Mouse (Mus musculus): ENCODE measurements around the gene Pwp1. TPM values are rescaled to one million over a fixed set of nuclear protein-coding genes. Genes with fewer than 3 reads are reported as not detected.
"Not testable (repeated sequence)": the region's sequence is repeated elsewhere in the genome, so short reads cannot be mapped to it uniquely, and the experiment has no call there.

Pwp1 gene
- 58.1 and 59.6 TPM in 2 replicates for polyA plus RNA-seq (2016; fragmentation: Nextera tagmentation; extraction: Ambion mirVana)

DNA sequence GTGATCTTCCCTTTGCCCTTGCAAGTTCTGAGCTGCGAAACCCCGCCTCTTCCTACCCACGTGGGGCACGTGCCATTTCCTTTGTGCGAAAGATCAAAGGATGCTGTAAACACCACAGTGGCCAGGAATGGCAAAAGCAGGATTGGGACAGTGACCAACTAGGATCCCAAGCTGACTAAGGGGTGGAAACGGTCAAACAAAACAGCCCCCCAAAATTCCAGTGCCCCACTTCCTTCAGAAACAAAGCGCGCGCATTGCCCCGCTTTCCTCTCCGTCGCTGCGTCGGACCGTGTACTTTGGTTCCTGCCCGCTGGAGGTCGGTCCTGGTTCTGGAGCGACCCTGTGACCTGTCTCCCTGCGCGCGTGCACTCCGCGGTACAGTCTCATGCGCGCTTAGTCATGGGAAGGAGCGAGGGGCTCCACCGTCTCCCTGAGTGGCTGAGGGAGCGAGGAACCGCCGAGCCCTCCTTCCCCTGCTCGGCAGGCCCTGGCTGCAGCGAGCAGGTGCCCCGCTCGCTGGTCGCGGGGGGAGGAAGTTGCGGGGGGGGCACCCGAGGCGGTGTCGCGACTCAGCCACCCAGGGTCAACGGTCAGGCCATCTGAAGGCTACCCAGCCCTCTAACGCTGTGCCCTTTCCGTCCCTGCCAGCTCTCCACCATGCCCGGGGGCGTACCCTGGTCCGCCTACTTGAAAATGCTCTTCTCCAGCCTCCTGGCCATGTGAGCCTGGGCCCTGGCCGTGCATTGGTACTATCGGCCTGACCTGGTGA lies at the start of gene Pwp1:
Gene Pwp1, plus strand, starts transcription at position 410 of the 769 bp plus-strand sequence.
- H3K4me2 ChIP-seq: peak within 1 kb of the TSS; percentile 70
- peak; percentile 63 for ATAC-seq
- peak within 1 kb of the TSS; percentile 48 for H3K9ac ChIP-seq
- peak within 1 kb of the TSS; percentile 50 for H3K4me3 ChIP-seq
- H3K4me1 ChIP-seq; H3K9me3 ChIP-seq (replicated peaks); H3K36me3 ChIP-seq; H3K27ac ChIP-seq; H3K27me3 ChIP-seq (replicated peaks): not testable (repeated sequence)
- WGBS (ENCODE audit: insufficient replicate concordance): 5% methylated on average over 48 of the region's 49 CpGs

GRCm38 (mm10) chr10:85822143-85822696 lies 7.1 kb upstream of the Pwp1 start:
- not testable (repeated sequence) for H3K9me3 ChIP-seq (replicated peaks); H3K4me2 ChIP-seq; H3K4me1 ChIP-seq; H3K36me3 ChIP-seq; H3K27ac ChIP-seq; H3K9ac ChIP-seq; H3K4me3 ChIP-seq; ATAC-seq; H3K27me3 ChIP-seq (replicated peaks)
- WGBS (ENCODE audit: insufficient replicate concordance): 60% methylated on average over 1 of the region's 3 CpGs

DNA sequence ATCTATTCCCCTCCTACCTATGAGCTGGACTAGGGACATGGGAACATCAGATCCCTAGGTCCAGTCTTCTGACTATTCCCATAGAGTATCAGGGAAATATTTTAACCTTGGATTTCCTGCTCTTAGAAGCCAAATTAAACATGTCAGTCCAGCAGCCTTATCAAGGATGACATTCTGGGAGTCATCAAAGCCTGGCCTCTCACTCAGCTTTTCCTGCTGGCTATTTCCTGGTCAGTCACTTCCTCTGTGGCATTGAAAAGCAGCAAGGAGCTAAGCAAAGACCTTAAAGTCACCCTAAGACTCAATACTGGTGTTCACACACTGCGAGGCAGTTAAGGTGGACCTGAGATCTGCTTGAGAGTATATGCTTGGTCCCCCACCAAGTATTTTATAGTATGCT lies 5.5 kb upstream of the Pwp1 start:
- H3K4me1 ChIP-seq; H3K27me3 ChIP-seq (replicated peaks); H3K9me3 ChIP-seq (replicated peaks); H3K9ac ChIP-seq; H3K4me3 ChIP-seq; ATAC-seq; H3K36me3 ChIP-seq; H3K4me2 ChIP-seq; H3K27ac ChIP-seq: not testable (repeated sequence)
- WGBS (ENCODE audit: insufficient replicate concordance): 47% methylated on average over 1 of the region's 1 CpGs

DNA sequence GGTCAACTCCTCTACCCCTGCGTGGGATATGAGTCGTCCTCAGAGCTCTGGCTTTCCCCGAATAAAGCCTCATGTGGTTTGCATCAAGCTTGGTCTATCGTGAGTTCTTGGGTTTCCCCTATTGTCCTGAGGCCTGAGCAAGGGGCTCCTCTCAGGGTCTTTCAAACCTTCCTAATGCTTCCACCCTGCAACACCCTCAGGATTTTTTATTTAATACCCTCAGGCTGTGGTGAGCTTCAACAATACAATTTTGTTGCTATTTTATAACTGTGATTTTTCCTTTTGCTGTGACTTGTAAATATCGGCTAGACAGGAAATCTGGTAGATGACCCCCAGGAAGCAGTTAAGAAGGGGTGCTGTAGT lies 591 bp upstream of the Pwp1 start:
- not testable (repeated sequence) for H3K9ac ChIP-seq; H3K9me3 ChIP-seq (replicated peaks); ATAC-seq; H3K4me3 ChIP-seq; H3K27ac ChIP-seq; H3K4me1 ChIP-seq; H3K27me3 ChIP-seq (replicated peaks); H3K36me3 ChIP-seq
- H3K4me2 ChIP-seq: peak overlapping the region; percentile 70
- WGBS (ENCODE audit: insufficient replicate concordance): 57% methylated on average over 5 of the region's 5 CpGs

- 51% methylated on average over 4 of the region's 4 CpGs for WGBS (ENCODE audit: insufficient replicate concordance)
- Histone ChIP-seq H3K4me3 (no peak overlapping the region), H3K9ac (no peak overlapping the region), H3K4me2 (no peak overlapping the region), H3K9me3 (replicated peaks) (no peaks in the 10 kb centered on the region), H3K36me3 (no peaks in the 10 kb centered on the region), H3K27me3 (replicated peaks) (no peaks in the 10 kb centered on the region), H3K27ac (no peak overlapping the region), H3K4me1 (no peaks in the 10 kb centered on the region)
- no peak for ATAC-seq
Observed at GRCm38 (mm10) chr10:85846105-85846862, 17.0 kb downstream of the Pwp1 start.

DNA sequence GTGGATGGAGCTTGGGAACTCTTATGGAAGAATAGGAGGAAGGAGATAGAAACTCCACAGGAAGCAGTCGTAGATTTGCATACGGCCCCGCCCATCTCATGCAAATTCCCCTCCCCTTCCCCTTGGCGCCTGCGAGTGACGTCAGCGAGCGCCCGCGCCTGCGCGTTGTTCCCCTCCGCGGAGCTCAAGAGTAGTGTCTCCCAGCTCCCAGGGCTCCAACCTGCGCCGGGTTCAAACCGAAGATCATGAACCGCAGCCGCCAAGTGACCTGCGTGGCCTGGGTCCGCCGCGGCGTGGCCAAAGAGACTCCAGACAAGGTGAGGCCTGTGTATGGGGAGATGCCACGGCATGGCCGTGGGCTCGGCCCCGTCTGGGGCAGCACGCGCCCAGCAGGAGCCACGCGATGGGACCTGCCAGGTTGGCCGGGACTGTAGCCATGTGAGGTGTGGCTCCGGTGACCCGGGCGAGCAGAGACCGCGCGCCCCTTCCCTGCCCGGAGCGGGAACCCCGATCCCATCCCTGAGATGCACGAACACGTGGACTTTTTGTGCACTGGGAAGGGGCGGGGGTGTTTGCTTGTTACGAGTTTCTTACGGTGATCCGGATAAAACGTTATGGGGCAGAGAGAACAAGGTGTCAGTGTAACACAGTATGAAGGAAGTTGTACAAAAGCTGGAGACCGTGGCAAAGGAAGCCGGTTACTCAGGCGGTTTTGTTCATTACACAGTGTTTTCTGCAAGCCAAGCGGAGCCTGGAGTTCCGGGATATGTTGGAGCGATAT lies 42.6 kb downstream of the Pwp1 start:
- no peaks in the 10 kb centered on the region for H3K27me3 ChIP-seq (replicated peaks)
- 1% methylated on average over 55 of the region's 55 CpGs for WGBS (ENCODE audit: insufficient replicate concordance)
- H3K4me1 ChIP-seq: peaks cover 16% of the 10 kb centered on the region
- peak overlapping the region; percentile 91 for H3K4me3 ChIP-seq
- peak overlapping the region; percentile 78 for H3K27ac ChIP-seq
- ATAC-seq: peak; percentile 93
- H3K9ac ChIP-seq: peak overlapping the region; percentile 83
- H3K4me2 ChIP-seq: peak overlapping the region; percentile 89
- H3K9me3 ChIP-seq (replicated peaks): no peaks in the 10 kb centered on the region
- peaks cover 31% of the 10 kb centered on the region for H3K36me3 ChIP-seq

- H3K36me3 ChIP-seq: peaks cover 36% of the 10 kb centered on the region
- H3K4me1 ChIP-seq: peaks cover 16% of the 10 kb centered on the region
- H3K9me3 ChIP-seq (replicated peaks): no peaks in the 10 kb centered on the region
- no peaks in the 10 kb centered on the region for H3K27me3 ChIP-seq (replicated peaks)
- H3K27ac ChIP-seq: peak overlapping the region; percentile 78; the same call in 1 of the 2 replicates
- WGBS (ENCODE audit: insufficient replicate concordance): 4% methylated on average over 5 of the region's 5 CpGs
- H3K4me2 ChIP-seq: peak overlapping the region; percentile 89
- H3K9ac ChIP-seq: peak overlapping the region; percentile 83
- peak; percentile 26; the same call in 1 of the 2 replicates for ATAC-seq
- peak overlapping the region; percentile 91 for H3K4me3 ChIP-seq
Observed at GRCm38 (mm10) chr10:85872479-85872773, 43.1 kb downstream of the Pwp1 start.

- Histone ChIP-seq H3K4me3 (no peak overlapping the region), H3K4me2 (no peak overlapping the region), H3K9me3 (replicated peaks) (no peaks in the 10 kb centered on the region), H3K4me1 (peaks cover 16% of the 10 kb centered on the region), H3K9ac (no peak overlapping the region), H3K27ac (no peak overlapping the region), H3K36me3 (peaks cover 52% of the 10 kb centered on the region), H3K27me3 (replicated peaks) (no peaks in the 10 kb centered on the region)
- WGBS (ENCODE audit: insufficient replicate concordance): 80% methylated on average over 13 of the region's 13 CpGs
- ATAC-seq: no peak
Observed at GRCm38 (mm10) chr10:85873861-85874544, 44.7 kb downstream of the Pwp1 start.

DNA sequence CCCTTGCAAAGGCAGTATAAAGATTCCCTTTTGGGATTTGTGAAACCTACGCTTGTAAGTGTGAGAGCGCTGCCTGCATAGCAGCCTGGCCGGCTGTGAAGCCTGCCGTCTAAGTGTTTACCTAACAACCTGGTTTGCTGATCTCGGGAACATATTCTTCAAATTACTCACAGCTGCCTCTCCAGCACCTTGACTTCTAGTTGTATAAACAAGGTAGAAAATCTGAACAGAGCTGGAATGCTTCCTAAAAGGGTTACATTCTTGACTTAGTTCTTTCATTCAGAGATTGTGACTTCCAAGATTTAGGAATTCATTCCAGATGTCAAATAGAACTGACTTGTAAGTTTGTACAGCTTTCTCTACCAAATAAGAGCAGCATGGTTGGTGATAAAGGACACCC lies 46.5 kb downstream of the Pwp1 start:
- H3K27me3 ChIP-seq (replicated peaks): no peaks in the 10 kb centered on the region
- WGBS (ENCODE audit: insufficient replicate concordance): 86% methylated on average over 5 of the region's 5 CpGs
- no peak overlapping the region for H3K27ac ChIP-seq
- H3K9me3 ChIP-seq (replicated peaks): no peaks in the 10 kb centered on the region
- H3K4me2 ChIP-seq: no peak overlapping the region
- H3K4me3 ChIP-seq: no peak overlapping the region
- no peak for ATAC-seq
- H3K4me1 ChIP-seq: peaks cover 16% of the 10 kb centered on the region
- no peak overlapping the region for H3K9ac ChIP-seq
- H3K36me3 ChIP-seq: peaks cover 70% of the 10 kb centered on the region

GRCm38 (mm10) chr10:85879886-85880486 lies 50.7 kb downstream of the Pwp1 start:
- Histone ChIP-seq H3K27me3 (replicated peaks) (no peaks in the 10 kb centered on the region), H3K9me3 (replicated peaks) (no peaks in the 10 kb centered on the region), H3K4me3 (no peak overlapping the region), H3K4me2 (no peak overlapping the region), H3K4me1 (no peaks in the 10 kb centered on the region), H3K9ac (no peak overlapping the region), H3K36me3 (peaks cover 94% of the 10 kb centered on the region), H3K27ac (no peak overlapping the region)
- ATAC-seq: no peak
- 82% methylated on average over 8 of the region's 8 CpGs for WGBS (ENCODE audit: insufficient replicate concordance)

Measured in liver, embryonic 12.5 days (tissue).